Mouse (Mus musculus): Measurements from ENCODE around the gene Abraxas1. TPM values are rescaled to one million over a fixed set of nuclear protein-coding genes. Genes with fewer than 3 reads are reported as not detected.

Abraxas1 gene
- 4.3 and 9.1 TPM in 2 replicates for polyA plus RNA-seq (2012; ENCODE audit: low replicate concordance)

GRCm38 (mm10) chr5:100820483-100821184 lies at the start of gene Abraxas1:
Abraxas1 (minus strand) TSS chr5:100820965.

GRCm38 (mm10) chr5:100845485-100845847 lies 24.7 kb upstream of the Abraxas1 start, which contains the start of gene Gpat3:
Gpat3 (plus strand) TSS chr5:100845713.

DNA sequence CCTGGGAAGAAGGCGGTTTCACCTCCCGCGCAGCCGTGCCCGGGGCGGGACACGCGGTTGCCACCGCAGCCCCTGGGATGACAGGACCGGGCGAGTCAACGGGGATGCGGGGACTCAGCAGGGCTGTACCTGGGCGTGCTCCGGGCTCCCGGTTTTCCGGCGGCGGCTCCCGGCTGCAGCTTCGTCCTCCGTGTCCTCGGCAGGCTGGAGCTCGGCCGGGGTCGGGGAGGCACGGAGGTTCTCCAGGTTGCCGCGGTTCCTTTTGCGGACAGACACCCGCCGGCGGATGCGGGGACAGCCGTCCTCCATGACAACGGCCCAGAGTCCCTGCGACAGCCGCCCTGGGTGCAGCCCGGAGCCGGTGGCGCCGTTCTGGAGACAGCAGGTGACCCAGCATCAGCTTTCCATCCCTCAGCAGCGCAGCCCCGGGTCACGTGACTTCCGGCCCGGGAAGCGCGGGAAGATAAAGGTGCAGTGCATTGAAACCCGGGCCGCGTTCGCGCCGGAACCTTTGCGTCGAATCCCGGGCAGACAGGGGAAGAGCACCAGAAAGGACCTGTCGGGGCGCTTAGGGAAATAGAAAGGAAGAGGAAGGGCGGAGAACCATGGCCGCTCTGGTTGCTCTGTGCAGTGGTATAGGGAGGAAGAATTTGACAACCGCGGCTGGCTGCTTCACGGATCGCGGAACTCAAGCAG lies 22.5 kb downstream of the Abraxas1 start, which contains the start of the genes Helq and Mrps18c:
Gene Helq, minus strand, starts transcription at position 434 of the 696 bp plus-strand sequence.
Gene Mrps18c, plus strand, starts transcription at position 463 of the 696 bp plus-strand sequence.

Other genes starting within 250 kb of the Abraxas1 start
- 17.3 and 21.0 TPM in 2 replicates for gene Plac8, start 248.7 kb downstream of the Abraxas1 start, polyA plus RNA-seq (2012; ENCODE audit: low replicate concordance)
- gene Coq2, start 145.8 kb downstream of the Abraxas1 start, polyA plus RNA-seq (2012; ENCODE audit: low replicate concordance), result 42.3 and 87.3 TPM in 2 replicates
- 13.8 and 54.5 TPM in 2 replicates for gene Hpse, start 101.2 kb downstream of the Abraxas1 start, polyA plus RNA-seq (2012; ENCODE audit: low replicate concordance)
- gene Helq, start 22.4 kb downstream of the Abraxas1 start, polyA plus RNA-seq (2012; ENCODE audit: low replicate concordance), result 12.8 and 22.5 TPM in 2 replicates
- gene Mrps18c, start 22.3 kb downstream of the Abraxas1 start, polyA plus RNA-seq (2012; ENCODE audit: low replicate concordance), result 1.5 and 9.7 TPM in 2 replicates
- 1.0 and 2.7 TPM in 2 replicates for gene Gpat3, start 24.7 kb upstream of the Abraxas1 start, polyA plus RNA-seq (2012; ENCODE audit: low replicate concordance)